Mouse (Mus musculus) intestine, embryonic 14.5 days (tissue): ENCODE data around the gene Rufy4. TPM values are rescaled to one million over a fixed set of nuclear protein-coding genes. Genes with fewer than 3 reads are reported as not detected.
A peak's percentile ranks its signal among the peaks of the same experiment; 100 is the strongest.

ENCODE experiments used
- ATAC-seq: fragments of 200-750 bp; cut with Nextera tagmentation; replicated peaks from 2 replicates; pipeline ENCODE4 v1.8.0; 2017; ENCODE audit warnings: low read depth, moderate number of reproducible peaks, moderate TSS enrichment, moderate library complexity; ENCODE audit not compliant: low FRiP score, low TSS enrichment
- DNase-seq: peaks from one replicate; pipeline ENCODE4 v3.0.0-alpha.2; 2018; ENCODE audit warnings: low spot score
- H3K27ac ChIP-seq: fragments of 300-500 bp; sonication (generic); 2 replicates; pipeline ENCODE4 v1.5.1; 2014; ENCODE audit warnings: low read depth, mild to moderate bottlenecking, control low read depth
- H3K27me3 ChIP-seq: fragments of 300-500 bp; sonication (generic); replicated peaks from 2 replicates; pipeline ENCODE4 v1.6.1; 2014; ENCODE audit warnings: low read length, control low read depth; ENCODE audit not compliant: control insufficient read depth, insufficient read depth
- H3K36me3 ChIP-seq: fragments of 300-500 bp; sonication (generic); 2 replicates; pipeline ENCODE4 v1.6.1; 2014; ENCODE audit warnings: low read length, control low read depth; ENCODE audit not compliant: control insufficient read depth, insufficient read depth
- H3K4me1 ChIP-seq: fragments of 300-500 bp; sonication (generic); replicated peaks from 2 replicates; pipeline ENCODE4 v1.6.1; 2014; ENCODE audit warnings: low read length, control low read depth, mixed read lengths; ENCODE audit not compliant: control insufficient read depth, insufficient read depth
- H3K4me2 ChIP-seq: fragments of 300-500 bp; sonication (generic); 2 replicates; pipeline ENCODE4 v1.6.1; 2014; ENCODE audit warnings: low read length
- H3K4me3 ChIP-seq: fragments of 300-500 bp; sonication (generic); 2 replicates; pipeline ENCODE4 v1.5.1; 2014; ENCODE audit warnings: low read depth, low read length, control low read depth, mixed read lengths
- H3K9ac ChIP-seq: fragments of 300-500 bp; sonication (generic); 2 replicates; pipeline ENCODE4 v1.6.1; 2014; ENCODE audit warnings: mild to moderate bottlenecking, low read length
- H3K9me3 ChIP-seq: fragments of 300-500 bp; sonication (generic); 2 replicates; pipeline ENCODE4 v1.6.1; 2016; ENCODE audit warnings: low read length, control low read depth; ENCODE audit not compliant: control insufficient read depth
- WGBS: fragments of 180-500 bp; shearing (Covaris S2); extraction: QIAGEN DNeasy Blood & Tissue Kit; methylation state at CpG from one replicate; pipeline ENCODE4 v1.1.7; 2014; 5-methylcytosine and 5-hydroxymethylcytosine counted together
- polyA plus RNA-seq: library from polyadenylated mRNA; unstranded; fragments of >200 nt; fragmentation: Nextera tagmentation; extraction: Ambion mirVana; gene quantifications from 2 replicates; pipeline ENCODE4 v1.2.1, GENCODE M21; 2014

Rufy4 gene
- polyA plus RNA-seq, 1 experiment from 2014 or later = 0.42 TPM

GRCm38 (mm10) chr1:74088569-74088968 lies 36.8 kb upstream of the Rufy4 start:
- Histone ChIP-seq H3K27ac (no peak overlapping the region), H3K9me3 (no peaks in the 10 kb centered on the region), H3K4me2 (no peak overlapping the region), H3K36me3 (no peaks in the 10 kb centered on the region), H3K27me3 (no peaks in the 10 kb centered on the region), H3K4me1 (peaks cover 23% of the 10 kb centered on the region), H3K4me3 (no peak overlapping the region), H3K9ac (no peak overlapping the region)
- DNase-seq (no peak), ATAC-seq (no peak)
- 82% methylated on average over 1 of the region's 1 CpGs for WGBS

- no peaks in the 10 kb centered on the region for H3K9me3 ChIP-seq
- H3K36me3 ChIP-seq = no peaks in the 10 kb centered on the region
- no peaks in the 10 kb centered on the region for H3K27me3 ChIP-seq
- H3K4me2 ChIP-seq = peak overlapping the region; percentile 41
- DNase-seq (no peak), ATAC-seq (no peak)
- 37% methylated on average over 7 of the region's 7 CpGs for WGBS
- peak overlapping the region; percentile 32 for H3K4me3 ChIP-seq
- H3K4me1 ChIP-seq = peaks cover 21% of the 10 kb centered on the region
- H3K27ac ChIP-seq = 0 out of 2 replicates have a peak overlapping the region, but pooled peaks have one; percentile 69
- peak overlapping the region; percentile 39 for H3K9ac ChIP-seq
Measured at GRCm38 (mm10) chr1:74090329-74090728, 35.0 kb upstream of the Rufy4 start.

- H3K4me1 ChIP-seq = peaks cover 21% of the 10 kb centered on the region
Measured at GRCm38 (mm10) chr1:74091138-74091537, 34.2 kb upstream of the Rufy4 start.

GRCm38 (mm10) chr1:74091611-74092224 lies 33.6 kb upstream of the Rufy4 start:
- DNase-seq = peak; percentile 54
- Histone ChIP-seq H3K36me3 (no peaks in the 10 kb centered on the region), H3K27ac (peak overlapping the region; percentile 69), H3K4me1 (peaks cover 21% of the 10 kb centered on the region), H3K9me3 (no peaks in the 10 kb centered on the region), H3K27me3 (peaks cover 10% of the 10 kb centered on the region), H3K4me2 (peak overlapping the region; percentile 41), H3K9ac (no peak overlapping the region), H3K4me3 (no peak overlapping the region; the same call in 1 of the 2 replicates)
- 26% methylated on average over 6 of the region's 6 CpGs for WGBS
- no peak for ATAC-seq

More at GRCm38 (mm10) chr1:74091138-74091537, 34.2 kb upstream of the Rufy4 start:
- Histone ChIP-seq H3K4me3 (peak overlapping the region; percentile 32), H3K27ac (peak overlapping the region; percentile 69), H3K9me3 (no peaks in the 10 kb centered on the region), H3K27me3 (peaks cover 5% of the 10 kb centered on the region), H3K4me2 (peak overlapping the region; percentile 41), H3K9ac (peak overlapping the region; percentile 39), H3K36me3 (no peaks in the 10 kb centered on the region)
- DNase-seq (no peak), ATAC-seq (no peak)
- WGBS = 26% methylated on average over 7 of the region's 7 CpGs

DNA sequence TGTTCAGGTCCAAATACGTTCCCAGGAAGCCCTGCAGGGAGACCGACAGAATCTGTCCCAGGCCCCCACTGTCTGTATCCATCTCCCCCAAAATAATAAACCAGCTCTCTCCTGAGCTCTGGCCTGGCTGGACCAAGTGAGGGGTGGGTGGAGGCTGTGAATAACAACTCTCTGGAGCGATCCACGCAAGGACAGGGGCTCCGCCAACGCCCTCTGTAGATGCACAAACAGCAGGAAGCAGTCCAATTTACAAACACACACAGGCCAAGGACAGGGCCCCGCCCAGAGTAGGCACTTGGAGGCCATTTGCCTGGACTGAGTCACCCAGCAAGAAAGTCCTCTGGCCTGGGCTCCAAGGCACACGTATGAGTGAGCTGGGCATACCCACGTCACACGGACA lies 33.1 kb upstream of the Rufy4 start:
- Histone ChIP-seq H3K4me2 (no peak overlapping the region), H3K4me3 (no peak overlapping the region), H3K4me1 (peaks cover 21% of the 10 kb centered on the region), H3K9me3 (no peaks in the 10 kb centered on the region), H3K9ac (no peak overlapping the region), H3K27ac (peak overlapping the region; percentile 66), H3K36me3 (no peaks in the 10 kb centered on the region), H3K27me3 (peaks cover 16% of the 10 kb centered on the region)
- ATAC-seq = no peak
- DNase-seq = peak; percentile 54
- 64% methylated on average over 10 of the region's 10 CpGs for WGBS

DNA sequence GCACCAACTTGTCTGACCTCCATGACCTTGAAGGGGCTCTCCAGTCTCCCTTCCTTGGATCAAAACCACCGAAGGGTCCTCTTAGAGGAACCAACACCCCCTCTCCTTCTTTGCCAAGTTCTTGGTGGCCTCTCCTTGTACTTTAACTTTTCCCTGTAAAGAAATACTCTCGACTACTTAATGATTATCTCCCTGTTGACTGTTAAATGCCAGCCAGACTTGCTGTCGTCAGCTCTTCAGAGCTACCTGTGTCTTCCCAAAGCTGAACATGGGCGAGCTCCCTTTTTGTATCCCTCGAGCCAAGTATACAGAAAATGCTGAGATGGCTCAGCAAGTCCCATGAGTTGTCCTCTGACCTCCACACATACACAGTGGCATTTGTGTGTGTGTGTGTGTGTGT lies 31.9 kb upstream of the Rufy4 start:
- Histone ChIP-seq H3K4me1 (peaks cover 26% of the 10 kb centered on the region), H3K4me2 (no peak overlapping the region), H3K27ac (no peak overlapping the region), H3K9ac (no peak overlapping the region), H3K4me3 (no peak overlapping the region), H3K27me3 (peaks cover 28% of the 10 kb centered on the region), H3K9me3 (no peaks in the 10 kb centered on the region), H3K36me3 (no peaks in the 10 kb centered on the region)
- ATAC-seq = no peak
- DNase-seq = no peak
- WGBS = 80% methylated on average over 5 of the region's 5 CpGs

- 48% methylated on average over 7 of the region's 7 CpGs for whole genome bisulfite sequencing
- peaks cover 33% of the 10 kb centered on the region for H3K27me3 ChIP-seq
- no peak for DNase-seq
Measured at GRCm38 (mm10) chr1:74094497-74095270, 30.7 kb upstream of the Rufy4 start.

GRCm38 (mm10) chr1:74095296-74095695 lies 30.0 kb upstream of the Rufy4 start:
- H3K9me3 ChIP-seq = no peaks in the 10 kb centered on the region
- H3K4me2 ChIP-seq = no peak overlapping the region
- H3K27me3 ChIP-seq = peaks cover 37% of the 10 kb centered on the region
- ATAC-seq (no peak), DNase-seq (no peak)
- no peak overlapping the region for H3K4me3 ChIP-seq
- H3K27ac ChIP-seq = no peak overlapping the region
- no peak overlapping the region for H3K9ac ChIP-seq
- H3K36me3 ChIP-seq = no peaks in the 10 kb centered on the region
- WGBS = 46% methylated on average over 6 of the region's 6 CpGs
- peaks cover 43% of the 10 kb centered on the region for H3K4me1 ChIP-seq

More at GRCm38 (mm10) chr1:74094497-74095270, 30.7 kb upstream of the Rufy4 start:
- H3K9ac ChIP-seq = no peak overlapping the region
- peaks cover 39% of the 10 kb centered on the region for H3K4me1 ChIP-seq
- H3K27ac ChIP-seq = no peak overlapping the region
- H3K9me3 ChIP-seq = no peaks in the 10 kb centered on the region
- H3K36me3 ChIP-seq = no peaks in the 10 kb centered on the region
- no peak overlapping the region for H3K4me2 ChIP-seq
- no peak overlapping the region for H3K4me3 ChIP-seq
- no peak for ATAC-seq
